Mouse (Mus musculus) thymus, postnatal 10 days (tissue): ENCODE measurements around the gene Tekt5.

Experiments used
- DNase-seq, 2 experiments: peaks; one replicate each; pipeline ENCODE4 v3.0.0; 2021; ENCODE audit warnings: low spot score in 2 of 2

The Tekt5 gene

DNA sequence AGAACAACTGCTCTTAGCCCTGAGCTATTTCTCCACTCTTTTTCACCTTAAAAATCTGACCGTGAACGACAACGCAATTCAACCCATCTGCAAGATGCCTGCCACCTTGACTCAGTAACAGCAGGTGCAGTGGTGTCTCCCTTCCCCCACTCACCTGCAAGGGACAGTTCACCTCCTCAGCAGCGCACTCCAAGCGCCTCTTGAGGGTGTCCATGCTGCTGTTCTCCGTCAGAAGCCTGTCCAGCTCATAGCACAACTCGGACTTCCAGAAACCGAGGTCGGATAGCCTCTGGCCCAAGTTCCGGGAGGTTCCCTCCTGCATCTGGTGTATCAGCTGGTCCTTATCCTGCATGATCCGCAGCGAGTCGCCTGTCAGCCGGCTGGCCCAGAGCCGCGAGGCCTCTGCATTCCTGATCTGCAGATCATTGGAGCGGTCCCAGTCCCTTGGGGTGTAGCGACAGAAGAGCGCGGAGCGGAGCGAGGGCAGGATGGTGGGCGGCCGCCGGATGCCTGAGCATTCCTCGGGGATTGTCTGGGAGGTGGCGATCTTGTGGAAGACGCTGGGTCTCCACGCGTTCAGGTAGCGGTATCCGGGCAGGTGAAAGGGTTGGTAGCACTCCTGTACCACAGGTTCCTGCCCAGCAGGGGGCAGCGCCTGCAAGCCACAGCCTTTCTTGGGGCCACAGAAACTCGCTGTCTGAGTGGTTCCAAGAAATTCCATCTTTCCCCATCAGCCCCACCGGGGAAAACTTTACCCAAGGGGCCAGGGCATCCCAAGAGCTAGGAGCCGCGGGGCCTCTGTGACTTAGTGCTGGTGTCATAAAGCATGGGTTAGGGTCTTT is at the start of gene Tekt5:
Gene Tekt5 (minus strand): TSS at position 792 of the 842 bp plus-strand sequence.
- DNase-seq: peak in 1 of 2 experiments; percentile 46

- DNase-seq: no peak
These were observed 48.4 kb upstream of the Tekt5 start for GRCm38 (mm10) chr16:10443723-10444122.

- no peak for DNase-seq
These were observed 46.5 kb upstream of the Tekt5 start for GRCm38 (mm10) chr16:10441761-10442160.

GRCm38 (mm10) chr16:10441328-10441727 is 46.0 kb upstream of the Tekt5 start:
- no peak for DNase-seq

DNA sequence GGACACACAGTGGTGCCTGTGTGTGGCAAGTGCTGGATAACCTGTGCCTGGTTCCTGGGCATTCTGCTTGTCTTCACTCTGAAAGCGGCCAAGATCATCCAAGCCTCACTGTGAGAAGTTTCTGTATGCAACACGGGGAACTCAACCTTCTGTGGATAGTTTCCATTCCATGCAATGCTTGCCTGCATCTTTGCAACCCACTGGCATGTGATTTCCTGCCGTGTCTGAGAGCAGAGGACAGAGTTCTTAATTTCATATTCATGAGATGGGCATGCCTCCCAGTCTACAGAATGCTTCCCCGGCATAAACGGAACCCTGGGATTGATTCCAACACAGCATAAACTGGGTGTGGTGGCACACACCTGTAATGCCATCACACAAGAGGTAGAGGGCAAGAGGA is 42.8 kb upstream of the Tekt5 start:
- no peak for DNase-seq

DNA sequence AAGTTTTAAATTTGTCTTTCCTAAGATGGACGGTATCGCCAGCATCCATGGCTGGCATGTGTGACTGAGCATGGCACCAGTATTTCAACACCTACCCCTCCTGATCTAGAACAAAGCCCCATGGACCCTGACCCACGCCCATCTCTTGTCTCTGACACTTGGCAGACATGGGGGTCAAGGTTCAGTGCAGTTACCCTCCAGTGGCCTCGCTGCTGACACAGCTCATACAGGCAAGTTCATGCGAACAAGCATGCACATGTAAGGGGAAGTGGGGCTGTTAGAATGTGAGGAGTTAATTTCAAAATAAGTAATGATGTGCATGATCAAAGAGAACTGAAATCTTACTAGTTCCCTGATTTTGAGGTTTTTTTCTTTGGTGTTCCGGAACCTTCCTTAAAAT is 40.9 kb upstream of the Tekt5 start:
- no peak for DNase-seq

DNA sequence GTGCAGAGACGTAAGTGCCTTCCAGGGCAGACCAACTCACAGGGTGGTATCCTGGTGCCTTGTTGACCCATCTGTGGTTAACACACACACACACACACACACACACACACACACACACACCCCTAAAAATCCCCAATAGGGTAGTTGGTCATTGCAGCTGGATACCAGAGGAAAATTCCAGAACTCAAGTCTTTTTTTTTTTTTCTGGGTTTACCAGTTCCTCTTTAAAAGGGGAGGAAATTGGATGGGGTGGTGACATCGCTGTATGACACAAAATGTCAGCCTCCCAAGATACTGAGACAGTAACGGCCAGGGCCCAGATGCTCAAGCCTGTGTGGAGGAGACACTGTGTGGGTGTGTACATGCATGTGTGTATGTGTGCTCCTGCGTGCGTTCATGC is 38.1 kb upstream of the Tekt5 start:
- DNase-seq: no peak

- DNase-seq: no peak
These were observed 37.1 kb upstream of the Tekt5 start for GRCm38 (mm10) chr16:10432387-10432786.

DNA sequence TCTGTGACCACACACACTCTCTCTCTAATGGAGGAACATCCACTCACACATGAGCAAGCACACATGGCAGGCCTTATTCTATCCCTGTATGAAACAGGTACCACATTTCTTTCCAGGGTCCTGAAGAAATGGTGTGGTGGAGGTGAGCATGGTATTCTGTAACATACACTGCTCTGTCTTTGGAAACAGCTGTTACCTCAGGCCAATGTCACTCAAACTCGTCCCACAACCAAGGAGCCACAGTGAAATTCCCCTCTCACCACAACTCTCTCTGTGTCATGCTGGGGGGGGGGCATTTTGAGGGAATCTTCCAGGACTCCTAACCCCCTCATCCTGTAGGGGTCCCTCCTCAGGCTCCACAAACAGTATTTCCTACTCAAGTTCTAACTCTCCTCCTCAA is 36.6 kb upstream of the Tekt5 start:
- DNase-seq: no peak

DNA sequence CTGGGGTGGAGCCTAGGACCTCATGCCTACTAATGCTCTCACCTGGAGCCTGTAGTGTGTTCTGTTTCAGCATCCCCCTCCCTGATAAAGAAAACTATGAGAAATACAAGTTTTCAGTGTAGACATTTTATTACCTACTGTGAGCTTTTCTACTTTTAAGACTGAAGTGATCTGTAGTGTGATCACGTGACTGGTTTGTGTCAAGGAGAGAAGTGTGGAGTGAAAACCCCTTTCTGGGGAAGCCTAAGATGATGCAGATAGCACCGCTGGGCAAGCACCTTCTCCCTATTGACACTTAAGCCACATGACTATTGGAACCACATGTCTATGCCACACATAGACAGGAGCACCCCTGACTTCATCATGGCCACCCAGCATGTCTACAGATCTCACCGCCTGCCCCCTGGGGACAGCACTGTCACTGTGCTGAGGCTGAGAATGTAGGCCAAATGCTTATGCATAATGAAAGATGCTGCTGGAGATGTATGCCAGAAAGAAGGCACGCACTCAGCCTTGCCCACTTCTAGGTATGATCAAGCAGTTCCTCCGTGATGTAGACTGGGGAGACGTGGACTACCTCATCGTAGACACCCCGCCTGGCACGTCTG is 25.3 kb upstream of the Tekt5 start:
- no peak for DNase-seq

GRCm38 (mm10) chr16:10417723-10418259 is 22.5 kb upstream of the Tekt5 start:
- no peak for DNase-seq

DNA sequence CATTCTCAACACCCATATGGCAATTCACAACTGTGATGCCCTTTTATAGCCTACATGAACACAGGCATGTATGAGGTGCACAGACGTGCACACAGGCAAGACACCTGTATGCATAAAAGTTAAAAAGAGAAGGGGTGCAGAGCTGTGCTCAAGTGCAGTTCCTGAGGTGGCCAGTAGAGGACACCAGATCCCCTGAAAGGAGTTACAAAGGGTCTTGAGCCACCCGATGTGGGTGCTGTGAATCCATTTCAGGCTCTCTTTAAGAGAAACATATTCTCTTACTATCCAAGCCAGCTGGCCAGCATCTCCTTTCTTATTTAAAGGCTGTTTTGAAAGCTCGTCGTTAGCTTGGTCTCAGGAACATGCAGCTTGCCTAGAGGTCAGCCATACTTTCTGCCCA is 21.6 kb upstream of the Tekt5 start:
- no peak for DNase-seq

- no peak for DNase-seq
These were observed 20.7 kb upstream of the Tekt5 start for GRCm38 (mm10) chr16:10415976-10416375.

GRCm38 (mm10) chr16:10411764-10412746 is 16.8 kb upstream of the Tekt5 start, which contains the start of gene Nubp1:
TSS of gene Nubp1 (plus strand) at chr16:10411948.
- DNase-seq: peak; percentile 82 to 86

- peak; percentile 65 to 83 for DNase-seq
These were observed 3.9 kb upstream of the Tekt5 start for GRCm38 (mm10) chr16:10399160-10399559.

- no peak for DNase-seq
These were observed 3.5 kb upstream of the Tekt5 start for GRCm38 (mm10) chr16:10398755-10399154.

- DNase-seq: peak in 1 of 2 experiments; percentile 19
These were observed 2.7 kb downstream of the Tekt5 start for GRCm38 (mm10) chr16:10392587-10392986.

GRCm38 (mm10) chr16:10388634-10389365 is 6.5 kb downstream of the Tekt5 start:
- DNase-seq: no peak

GRCm38 (mm10) chr16:10385261-10385660 is 10.0 kb downstream of the Tekt5 start:
- DNase-seq: no peak

GRCm38 (mm10) chr16:10384544-10384943 is 10.7 kb downstream of the Tekt5 start:
- no peak for DNase-seq

GRCm38 (mm10) chr16:10384060-10384497 is 11.2 kb downstream of the Tekt5 start:
- DNase-seq: no peak
